Mouse (Mus musculus) adrenal gland, adult 2 months (tissue): ENCODE results near the gene Selplg. TPM values are rescaled to one million over a fixed set of nuclear protein-coding genes. Genes with fewer than 3 reads are reported as not detected.

ENCODE experiments used
- DNase-seq: peaks from one replicate; pipeline ENCODE4 v3.0.0; 2021
- polyA plus RNA-seq: library from polyadenylated mRNA; depleted of rRNA; stranded (reverse); fragments of >200 nt; gene quantifications from 2 replicates; pipeline ENCODE4 v1.2.3, GENCODE M21; 2012; rRNA removed
- total RNA-seq, 2 experiments: library from RNA; stranded (reverse); gene quantifications; 2 replicates each; pipeline ENCODE4 v1.2.3; 2021

Gene Selplg
- total and polyA plus RNA-seq, 3 experiments, result 5.1 to 16.3 (median 6.5) TPM

DNA sequence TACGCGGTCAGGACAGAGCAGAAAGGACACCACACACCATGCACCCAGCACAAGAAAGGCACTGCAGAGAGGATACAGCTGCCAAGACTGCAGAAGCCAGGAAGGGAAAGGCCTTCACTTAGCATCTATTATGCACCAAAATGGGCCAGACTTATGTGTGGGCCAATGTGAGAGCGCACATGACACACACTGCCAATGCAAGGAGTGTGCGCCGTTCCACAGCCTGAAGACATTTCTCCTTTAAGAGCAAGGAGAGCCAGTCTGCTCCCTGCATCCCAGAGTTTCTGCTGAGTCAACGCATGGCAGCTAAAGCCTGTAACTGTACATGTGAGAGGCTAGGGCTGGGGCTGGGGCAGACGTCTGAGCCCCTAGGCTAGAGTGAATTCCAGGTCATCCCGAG is 63.6 kb downstream of the Selplg start:
- DNase-seq, result no peak

Other genes starting within 250 kb of the Selplg start
- 10 to 100 TPM; 25.3 to 25.7 TPM for gene Cmklr1, start 182.2 kb downstream of the Selplg start, total RNA-seq
- gene Cmklr1, start 182.2 kb downstream of the Selplg start, polyA plus RNA-seq, result 61.3 and 75.6 TPM in 2 replicates
- not detected for gene 1700069L16Rik, start 107.9 kb downstream of the Selplg start, total RNA-seq
- gene 1700069L16Rik, start 107.9 kb downstream of the Selplg start, polyA plus RNA-seq, result not detected in 2 replicates
- gene Ficd, start 96.8 kb downstream of the Selplg start, total RNA-seq, result 10 to 100 TPM; 10.5 to 19.5 TPM
- gene Ficd, start 96.8 kb downstream of the Selplg start, polyA plus RNA-seq, result 11.8 and 12.3 TPM in 2 replicates
- gene Sart3, start 60.1 kb downstream of the Selplg start, total RNA-seq, result 10 to 100 TPM; 26.3 to 29.8 TPM
- gene Sart3, start 60.1 kb downstream of the Selplg start, polyA plus RNA-seq, result 12.7 and 16.2 TPM in 2 replicates
- gene Iscu, start 59.9 kb downstream of the Selplg start, total RNA-seq, result 100 to 1,000 TPM; 657 to 936 TPM
- 305 and 399 TPM in 2 replicates for gene Iscu, start 59.9 kb downstream of the Selplg start, polyA plus RNA-seq
- gene Tmem119, start 32.1 kb downstream of the Selplg start, total RNA-seq, result 10 to 100 TPM; 10.1 to 19.8 TPM
- 20.1 and 21.1 TPM in 2 replicates for gene Tmem119, start 32.1 kb downstream of the Selplg start, polyA plus RNA-seq
- 10 to 100 TPM; 43.3 to 75.5 TPM for gene Coro1c, start 76.1 kb upstream of the Selplg start, total RNA-seq
- 29.1 and 31.3 TPM in 2 replicates for gene Coro1c, start 76.1 kb upstream of the Selplg start, polyA plus RNA-seq
- 10 to 100 TPM; 15.5 to 24.6 TPM for gene Ssh1, start 161.2 kb upstream of the Selplg start, total RNA-seq
- gene Ssh1, start 161.2 kb upstream of the Selplg start, polyA plus RNA-seq, result 9.1 and 9.9 TPM in 2 replicates
- not detected for gene Dao, start 171.1 kb upstream of the Selplg start, total RNA-seq
- not detected in 2 replicates for gene Dao, start 171.1 kb upstream of the Selplg start, polyA plus RNA-seq
- 10 to 100 TPM; 25.4 to 40.0 TPM for gene Usp30, start 232.8 kb upstream of the Selplg start, total RNA-seq
- 26.6 and 31.3 TPM in 2 replicates for gene Usp30, start 232.8 kb upstream of the Selplg start, polyA plus RNA-seq